Mouse (Mus musculus): ENCODE results near the gene Nol9. TPM values are rescaled to one million over a fixed set of nuclear protein-coding genes. Genes with fewer than 3 reads are reported as not detected.

Nol9 gene
- polyA plus RNA-seq, 1 experiment = 18.2 TPM

GRCm38 (mm10) chr4:152038225-152038984 lies 716 bp upstream of the Nol9 start, which contains the start of gene Tas1r1:
Gene Tas1r1, minus strand, starts transcription at chr4:152038568.
- no peak for DNase-seq
- Histone ChIP-seq H3K4me3 (replicated peaks; ENCODE audit: extremely low read depth, low read depth, low read length) (peak within 1 kb of the TSS; percentile 83), H3K4me1 (ENCODE audit: control insufficient read depth, insufficient read depth, low read length) (peaks cover 7% of the 10 kb centered on the region)
- no peak for TF ChIP-seq POLR2A (IDR thresholded peaks at IDR 0.05; ENCODE audit: borderline replicate concordance, extremely low read depth, low read depth, low read length)
- TF ChIP-seq CTCF (IDR thresholded peaks at IDR 0.05; ENCODE audit: insufficient read depth, low read length) = no peak
- WGBS = 33% methylated on average over 10 of the region's 10 CpGs

- H3K4me3 ChIP-seq (replicated peaks; ENCODE audit: extremely low read depth, low read depth, low read length) = peak overlapping the region; percentile 83
- DNase-seq = no peak
- H3K4me1 ChIP-seq (ENCODE audit: control insufficient read depth, insufficient read depth, low read length) = peaks cover 7% of the 10 kb centered on the region
- no peak for TF ChIP-seq CTCF (IDR thresholded peaks at IDR 0.05; ENCODE audit: insufficient read depth, low read length)
- no peak for TF ChIP-seq POLR2A (IDR thresholded peaks at IDR 0.05; ENCODE audit: borderline replicate concordance, extremely low read depth, low read depth, low read length)
- WGBS = 2% methylated on average over 25 of the region's 25 CpGs
These were observed 750 bp downstream of the Nol9 start for GRCm38 (mm10) chr4:152039831-152040310.

GRCm38 (mm10) chr4:152041924-152042641 lies 3.0 kb downstream of the Nol9 start:
- H3K4me3 ChIP-seq (replicated peaks; ENCODE audit: extremely low read depth, low read depth, low read length) = no peak overlapping the region
- 95% methylated on average over 22 of the region's 22 CpGs for WGBS
- no peak for DNase-seq

GRCm38 (mm10) chr4:152043171-152043570 lies 4.0 kb downstream of the Nol9 start:
- no peak for TF ChIP-seq POLR2A (IDR thresholded peaks at IDR 0.05; ENCODE audit: borderline replicate concordance, extremely low read depth, low read depth, low read length)
- TF ChIP-seq CTCF (IDR thresholded peaks at IDR 0.05; ENCODE audit: insufficient read depth, low read length) = no peak
- WGBS = 84% methylated on average over 3 of the region's 3 CpGs
- Histone ChIP-seq H3K4me3 (replicated peaks; ENCODE audit: extremely low read depth, low read depth, low read length) (no peak overlapping the region), H3K4me1 (ENCODE audit: control insufficient read depth, insufficient read depth, low read length) (peaks cover 7% of the 10 kb centered on the region)
- no peak for DNase-seq

More at GRCm38 (mm10) chr4:152041924-152042641, 3.0 kb downstream of the Nol9 start:
- H3K4me1 ChIP-seq (ENCODE audit: control insufficient read depth, insufficient read depth, low read length) = peaks cover 7% of the 10 kb centered on the region
- no peak for TF ChIP-seq POLR2A (IDR thresholded peaks at IDR 0.05; ENCODE audit: borderline replicate concordance, extremely low read depth, low read depth, low read length)
- no peak for TF ChIP-seq CTCF (IDR thresholded peaks at IDR 0.05; ENCODE audit: insufficient read depth, low read length)

GRCm38 (mm10) chr4:152044609-152045008 lies 5.5 kb downstream of the Nol9 start:
- Histone ChIP-seq H3K4me1 (ENCODE audit: control insufficient read depth, insufficient read depth, low read length) (peaks cover 7% of the 10 kb centered on the region), H3K4me3 (replicated peaks; ENCODE audit: extremely low read depth, low read depth, low read length) (no peak overlapping the region)
- WGBS = 75% methylated on average over 6 of the region's 6 CpGs
- TF ChIP-seq CTCF (IDR thresholded peaks at IDR 0.05; ENCODE audit: insufficient read depth, low read length) (no peak), POLR2A (IDR thresholded peaks at IDR 0.05; ENCODE audit: borderline replicate concordance, extremely low read depth, low read depth, low read length) (no peak)
- DNase-seq = no peak

- 53% methylated on average over 9 of the region's 9 CpGs for WGBS
- H3K4me1 ChIP-seq (ENCODE audit: control insufficient read depth, insufficient read depth, low read length) = no peaks in the 10 kb centered on the region
- DNase-seq = no peak
- no peak overlapping the region for H3K4me3 ChIP-seq (replicated peaks; ENCODE audit: extremely low read depth, low read depth, low read length)
- TF ChIP-seq CTCF (IDR thresholded peaks at IDR 0.05; ENCODE audit: insufficient read depth, low read length) (no peak), POLR2A (IDR thresholded peaks at IDR 0.05; ENCODE audit: borderline replicate concordance, extremely low read depth, low read depth, low read length) (no peak)
These were observed 23.4 kb downstream of the Nol9 start for GRCm38 (mm10) chr4:152062390-152063110.

GRCm38 (mm10) chr4:152067280-152067679 lies 28.2 kb downstream of the Nol9 start:
- DNase-seq = no peak
- TF ChIP-seq POLR2A (IDR thresholded peaks at IDR 0.05; ENCODE audit: borderline replicate concordance, extremely low read depth, low read depth, low read length) = no peak
- no peak for TF ChIP-seq CTCF (IDR thresholded peaks at IDR 0.05; ENCODE audit: insufficient read depth, low read length)
- Histone ChIP-seq H3K4me3 (replicated peaks; ENCODE audit: extremely low read depth, low read depth, low read length) (no peak overlapping the region), H3K4me1 (ENCODE audit: control insufficient read depth, insufficient read depth, low read length) (no peaks in the 10 kb centered on the region)

- DNase-seq = no peak
- WGBS = 67% methylated on average over 6 of the region's 6 CpGs
- H3K4me1 ChIP-seq (ENCODE audit: control insufficient read depth, insufficient read depth, low read length) = 0 out of 2 replicates have a peak, but pooled peaks cover 2% of the 10 kb centered on the region
- no peak overlapping the region for H3K4me3 ChIP-seq (replicated peaks; ENCODE audit: extremely low read depth, low read depth, low read length)
- no peak for TF ChIP-seq CTCF (IDR thresholded peaks at IDR 0.05; ENCODE audit: insufficient read depth, low read length)
These were observed 29.1 kb downstream of the Nol9 start for GRCm38 (mm10) chr4:152068166-152068724.

GRCm38 (mm10) chr4:152069245-152069644 lies 30.1 kb downstream of the Nol9 start:
- TF ChIP-seq POLR2A (IDR thresholded peaks at IDR 0.05; ENCODE audit: borderline replicate concordance, extremely low read depth, low read depth, low read length) (no peak), CTCF (IDR thresholded peaks at IDR 0.05; ENCODE audit: insufficient read depth, low read length) (no peak)
- DNase-seq = no peak
- H3K4me1 ChIP-seq (ENCODE audit: control insufficient read depth, insufficient read depth, low read length) = 0 out of 2 replicates have a peak, but pooled peaks cover 2% of the 10 kb centered on the region
- WGBS = 75% methylated on average over 3 of the region's 3 CpGs
- no peak overlapping the region for H3K4me3 ChIP-seq (replicated peaks; ENCODE audit: extremely low read depth, low read depth, low read length)
